Mouse (Mus musculus) layer of hippocampus, adult 18-20 months (tissue): ENCODE measurements around the gene Mcrs1. TPM values are rescaled to one million over a fixed set of nuclear protein-coding genes. Genes with fewer than 3 reads are reported as not detected.
A peak's percentile ranks its signal among the peaks of the same experiment; 100 is the strongest.
"Not testable (repeated sequence)": the region's sequence is repeated elsewhere in the genome, so short reads cannot be mapped to it uniquely, and the experiment has no call there.

Experiments used
- DNase-seq, 2 experiments: peaks; one replicate each; pipeline ENCODE4 v3.0.0; 2022; ENCODE audit warnings: low spot score in 2 of 2
- long read RNA-seq: library from polyadenylated mRNA; stranded (forward); transcript quantifications from one replicate; pipeline ENCODE4 v2.0.0, GENCODE M21; 2021
- total RNA-seq, 2 experiments: library from RNA; stranded (reverse); gene quantifications; 2 replicates each; pipeline ENCODE4 v1.2.3; 2021

Gene Mcrs1
- total RNA-seq = 10 to 100 TPM; 77.2 to 78.3 TPM
- long read RNA-seq, transcript Mcrs1-201 (15 exons, 1,916 nt) = major isoform, 100 of 130 reads
- long read RNA-seq, partial matches to known transcripts = 7 of 130 reads
- long read RNA-seq, other reads (novel, unspliced or antisense) = 22 of 130 reads

- peak; percentile 97 to 99 for DNase-seq
Measured at GRCm38 (mm10) chr15:99251626-99252380, at the start of gene Mcrs1. Gene Mcrs1, minus strand, starts transcription at chr15:99251961.

GRCm38 (mm10) chr15:99296213-99296612, 44.5 kb upstream of the Mcrs1 start:
- DNase-seq = no peak

- DNase-seq = peak in 1 of 2 experiments; percentile 37
Measured at GRCm38 (mm10) chr15:99295484-99295981, 43.8 kb upstream of the Mcrs1 start, which contains the start of gene Fam186b. Gene Fam186b, minus strand, starts transcription at chr15:99295888.

- peak; percentile 94 to 96 for DNase-seq
Measured at GRCm38 (mm10) chr15:99294813-99295374, 43.1 kb upstream of the Mcrs1 start, which contains the start of gene Prpf40b. Gene Prpf40b, plus strand, starts transcription at chr15:99295087.

- DNase-seq = no peak
Measured at GRCm38 (mm10) chr15:99294287-99294686, 42.5 kb upstream of the Mcrs1 start.

GRCm38 (mm10) chr15:99290586-99290985, 38.8 kb upstream of the Mcrs1 start:
- DNase-seq = no peak

- no peak for DNase-seq
Measured at GRCm38 (mm10) chr15:99285189-99285535, 33.4 kb upstream of the Mcrs1 start.

- DNase-seq = no peak
Measured at GRCm38 (mm10) chr15:99284527-99285188, 32.9 kb upstream of the Mcrs1 start.

GRCm38 (mm10) chr15:99283456-99283855, 31.7 kb upstream of the Mcrs1 start:
- no peak for DNase-seq

- DNase-seq = no peak
Measured at GRCm38 (mm10) chr15:99278271-99278670, 26.5 kb upstream of the Mcrs1 start.

GRCm38 (mm10) chr15:99276095-99276494, 24.3 kb upstream of the Mcrs1 start:
- no peak for DNase-seq

- peak in 1 of 2 experiments; percentile 81 for DNase-seq
Measured at GRCm38 (mm10) chr15:99265679-99266078, 13.9 kb upstream of the Mcrs1 start.

- no peak for DNase-seq
Measured at GRCm38 (mm10) chr15:99264363-99264762, 12.6 kb upstream of the Mcrs1 start.

- no peak for DNase-seq
Measured at GRCm38 (mm10) chr15:99262702-99263101, 10.9 kb upstream of the Mcrs1 start.

GRCm38 (mm10) chr15:99259730-99260252, 8.0 kb upstream of the Mcrs1 start:
- DNase-seq = peak; percentile 43 to 64

- DNase-seq = no peak
Measured at GRCm38 (mm10) chr15:99259167-99259729, 7.5 kb upstream of the Mcrs1 start.

- DNase-seq = no peak
Measured at GRCm38 (mm10) chr15:99255241-99255749, 3.5 kb upstream of the Mcrs1 start.

- DNase-seq = no peak
Measured at GRCm38 (mm10) chr15:99254477-99255005, 2.8 kb upstream of the Mcrs1 start.

- no peak for DNase-seq
Measured at GRCm38 (mm10) chr15:99253772-99254171, 2.0 kb upstream of the Mcrs1 start.

GRCm38 (mm10) chr15:99253175-99253479, 1.4 kb upstream of the Mcrs1 start:
- not testable (repeated sequence) for DNase-seq
